Mouse (Mus musculus): Measurements from ENCODE around the gene Dync1i1. TPM values are rescaled to one million over a fixed set of nuclear protein-coding genes. Genes with fewer than 3 reads are reported as not detected.

The Dync1i1 gene
- polyA plus RNA-seq, 1 experiment from 2014 or later: 0.79 TPM

GRCm38 (mm10) chr6:5915028-5915427 lies 189.6 kb downstream of the Dync1i1 start:
- Histone ChIP-seq H3K36me3 (ENCODE audit: control insufficient read depth, insufficient read depth, low read length) (no peaks in the 10 kb centered on the region), H3K4me1 (ENCODE audit: control insufficient read depth, insufficient read depth, low read length) (no peaks in the 10 kb centered on the region), H3K9me3 (replicated peaks; ENCODE audit: control insufficient read depth, low read length) (no peaks in the 10 kb centered on the region), H3K9ac (ENCODE audit: low read length) (no peak overlapping the region), H3K4me2 (ENCODE audit: low read depth, low read length) (no peak overlapping the region), H3K4me3 (replicated peaks; ENCODE audit: low read length) (no peak overlapping the region), H3K27ac (ENCODE audit: low read length) (no peak overlapping the region), H3K27me3 (ENCODE audit: control insufficient read depth, insufficient read depth, low read length) (no peaks in the 10 kb centered on the region)
- WGBS: 67% methylated on average over 2 of the region's 2 CpGs
- no peak for ATAC-seq (ENCODE audit: insufficient read depth, low FRiP score)

- no peak for ATAC-seq (ENCODE audit: insufficient read depth, low FRiP score)
- Histone ChIP-seq H3K27ac (ENCODE audit: low read length) (no peak overlapping the region), H3K4me2 (ENCODE audit: low read depth, low read length) (no peak overlapping the region), H3K4me3 (replicated peaks; ENCODE audit: low read length) (no peak overlapping the region), H3K9ac (ENCODE audit: low read length) (no peak overlapping the region), H3K36me3 (ENCODE audit: control insufficient read depth, insufficient read depth, low read length) (no peaks in the 10 kb centered on the region), H3K4me1 (ENCODE audit: control insufficient read depth, insufficient read depth, low read length) (no peaks in the 10 kb centered on the region), H3K27me3 (ENCODE audit: control insufficient read depth, insufficient read depth, low read length) (no peaks in the 10 kb centered on the region), H3K9me3 (replicated peaks; ENCODE audit: control insufficient read depth, low read length) (no peaks in the 10 kb centered on the region)
- 54% methylated on average over 4 of the region's 4 CpGs for WGBS
These were observed 195.2 kb downstream of the Dync1i1 start for GRCm38 (mm10) chr6:5920670-5921069.

GRCm38 (mm10) chr6:5922676-5923075 lies 197.2 kb downstream of the Dync1i1 start:
- no peak overlapping the region for H3K9ac ChIP-seq (ENCODE audit: low read length)
- H3K36me3 ChIP-seq (ENCODE audit: control insufficient read depth, insufficient read depth, low read length): no peaks in the 10 kb centered on the region
- H3K4me1 ChIP-seq (ENCODE audit: control insufficient read depth, insufficient read depth, low read length): no peaks in the 10 kb centered on the region
- H3K27ac ChIP-seq (ENCODE audit: low read length): no peak overlapping the region
- H3K4me2 ChIP-seq (ENCODE audit: low read depth, low read length): no peak overlapping the region
- no peak overlapping the region for H3K4me3 ChIP-seq (replicated peaks; ENCODE audit: low read length)
- H3K27me3 ChIP-seq (ENCODE audit: control insufficient read depth, insufficient read depth, low read length): no peaks in the 10 kb centered on the region
- no peak for ATAC-seq (ENCODE audit: insufficient read depth, low FRiP score)
- WGBS: 86% methylated on average over 1 of the region's 1 CpGs
- no peaks in the 10 kb centered on the region for H3K9me3 ChIP-seq (replicated peaks; ENCODE audit: control insufficient read depth, low read length)

- Histone ChIP-seq H3K36me3 (ENCODE audit: control insufficient read depth, insufficient read depth, low read length) (no peaks in the 10 kb centered on the region), H3K27me3 (ENCODE audit: control insufficient read depth, insufficient read depth, low read length) (no peaks in the 10 kb centered on the region), H3K9ac (ENCODE audit: low read length) (no peak overlapping the region), H3K4me1 (ENCODE audit: control insufficient read depth, insufficient read depth, low read length) (no peaks in the 10 kb centered on the region), H3K9me3 (replicated peaks; ENCODE audit: control insufficient read depth, low read length) (no peaks in the 10 kb centered on the region), H3K4me2 (ENCODE audit: low read depth, low read length) (no peak overlapping the region), H3K4me3 (replicated peaks; ENCODE audit: low read length) (no peak overlapping the region), H3K27ac (ENCODE audit: low read length) (no peak overlapping the region)
- ATAC-seq (ENCODE audit: insufficient read depth, low FRiP score): no peak
- WGBS: 86% methylated on average over 7 of the region's 7 CpGs
These were observed 197.7 kb downstream of the Dync1i1 start for GRCm38 (mm10) chr6:5923148-5923547.

GRCm38 (mm10) chr6:5930140-5930539 lies 204.7 kb downstream of the Dync1i1 start:
- H3K9ac ChIP-seq (ENCODE audit: low read length): no peak overlapping the region
- H3K4me1 ChIP-seq (ENCODE audit: control insufficient read depth, insufficient read depth, low read length): no peaks in the 10 kb centered on the region
- ATAC-seq (ENCODE audit: insufficient read depth, low FRiP score): no peak
- H3K9me3 ChIP-seq (replicated peaks; ENCODE audit: control insufficient read depth, low read length): no peaks in the 10 kb centered on the region
- no peak overlapping the region for H3K4me2 ChIP-seq (ENCODE audit: low read depth, low read length)
- no peak overlapping the region for H3K27ac ChIP-seq (ENCODE audit: low read length)
- WGBS: 88% methylated on average over 8 of the region's 8 CpGs
- no peaks in the 10 kb centered on the region for H3K27me3 ChIP-seq (ENCODE audit: control insufficient read depth, insufficient read depth, low read length)
- no peak overlapping the region for H3K4me3 ChIP-seq (replicated peaks; ENCODE audit: low read length)
- no peaks in the 10 kb centered on the region for H3K36me3 ChIP-seq (ENCODE audit: control insufficient read depth, insufficient read depth, low read length)

GRCm38 (mm10) chr6:5935587-5936353 lies 210.3 kb downstream of the Dync1i1 start:
- Histone ChIP-seq H3K4me1 (ENCODE audit: control insufficient read depth, insufficient read depth, low read length) (no peaks in the 10 kb centered on the region), H3K27ac (ENCODE audit: low read length) (no peak overlapping the region), H3K4me3 (replicated peaks; ENCODE audit: low read length) (no peak overlapping the region), H3K4me2 (ENCODE audit: low read depth, low read length) (no peak overlapping the region), H3K9me3 (replicated peaks; ENCODE audit: control insufficient read depth, low read length) (no peaks in the 10 kb centered on the region), H3K27me3 (ENCODE audit: control insufficient read depth, insufficient read depth, low read length) (no peaks in the 10 kb centered on the region), H3K9ac (ENCODE audit: low read length) (no peak overlapping the region), H3K36me3 (ENCODE audit: control insufficient read depth, insufficient read depth, low read length) (no peaks in the 10 kb centered on the region)
- ATAC-seq (ENCODE audit: insufficient read depth, low FRiP score): no peak
- 84% methylated on average over 8 of the region's 8 CpGs for WGBS

GRCm38 (mm10) chr6:5949812-5950392 lies 224.5 kb downstream of the Dync1i1 start:
- Histone ChIP-seq H3K36me3 (ENCODE audit: control insufficient read depth, insufficient read depth, low read length) (no peaks in the 10 kb centered on the region), H3K4me3 (replicated peaks; ENCODE audit: low read length) (no peak overlapping the region), H3K27me3 (ENCODE audit: control insufficient read depth, insufficient read depth, low read length) (no peaks in the 10 kb centered on the region), H3K9me3 (replicated peaks; ENCODE audit: control insufficient read depth, low read length) (no peaks in the 10 kb centered on the region), H3K27ac (ENCODE audit: low read length) (no peak overlapping the region), H3K9ac (ENCODE audit: low read length) (no peak overlapping the region), H3K4me1 (ENCODE audit: control insufficient read depth, insufficient read depth, low read length) (no peaks in the 10 kb centered on the region), H3K4me2 (ENCODE audit: low read depth, low read length) (no peak overlapping the region)
- WGBS: 61% methylated on average over 9 of the region's 9 CpGs
- ATAC-seq (ENCODE audit: insufficient read depth, low FRiP score): no peak

GRCm38 (mm10) chr6:5956316-5956913 lies 231.0 kb downstream of the Dync1i1 start:
- no peaks in the 10 kb centered on the region for H3K27me3 ChIP-seq (ENCODE audit: control insufficient read depth, insufficient read depth, low read length)
- H3K9me3 ChIP-seq (replicated peaks; ENCODE audit: control insufficient read depth, low read length): no peaks in the 10 kb centered on the region
- no peaks in the 10 kb centered on the region for H3K36me3 ChIP-seq (ENCODE audit: control insufficient read depth, insufficient read depth, low read length)
- ATAC-seq (ENCODE audit: insufficient read depth, low FRiP score): no peak
- H3K9ac ChIP-seq (ENCODE audit: low read length): no peak overlapping the region
- no peak overlapping the region for H3K4me2 ChIP-seq (ENCODE audit: low read depth, low read length)
- no peaks in the 10 kb centered on the region for H3K4me1 ChIP-seq (ENCODE audit: control insufficient read depth, insufficient read depth, low read length)
- WGBS: 73% methylated on average over 10 of the region's 10 CpGs
- H3K27ac ChIP-seq (ENCODE audit: low read length): no peak overlapping the region
- H3K4me3 ChIP-seq (replicated peaks; ENCODE audit: low read length): no peak overlapping the region

- Histone ChIP-seq H3K4me2 (ENCODE audit: low read depth, low read length) (no peak overlapping the region), H3K4me1 (ENCODE audit: control insufficient read depth, insufficient read depth, low read length) (no peaks in the 10 kb centered on the region), H3K36me3 (ENCODE audit: control insufficient read depth, insufficient read depth, low read length) (no peaks in the 10 kb centered on the region), H3K27ac (ENCODE audit: low read length) (no peak overlapping the region), H3K9ac (ENCODE audit: low read length) (no peak overlapping the region), H3K4me3 (replicated peaks; ENCODE audit: low read length) (no peak overlapping the region), H3K9me3 (replicated peaks; ENCODE audit: control insufficient read depth, low read length) (no peaks in the 10 kb centered on the region), H3K27me3 (ENCODE audit: control insufficient read depth, insufficient read depth, low read length) (no peaks in the 10 kb centered on the region)
- no peak for ATAC-seq (ENCODE audit: insufficient read depth, low FRiP score)
- WGBS: 66% methylated on average over 4 of the region's 4 CpGs
These were observed 235.3 kb downstream of the Dync1i1 start for GRCm38 (mm10) chr6:5960728-5961127.
